Mouse (Mus musculus) bone marrow, adult 2 months (tissue): ENCODE data around the gene Sepsecs. TPM values are rescaled to one million over a fixed set of nuclear protein-coding genes. Genes with fewer than 3 reads are reported as not detected.
"Not testable (repeated sequence)": the region's sequence is repeated elsewhere in the genome, so short reads cannot be mapped to it uniquely, and the experiment has no call there.

Experiments used
- H3K27ac ChIP-seq: fragments of 200-500 bp; 2 replicates; pipeline ENCODE4 v1.5.1; 2012; ENCODE audit warnings: low read depth, mild to moderate bottlenecking, control low read depth, inconsistent platforms, low read length; ENCODE audit not compliant: control insufficient read depth, poor library complexity, insufficient read depth
- H3K4me1 ChIP-seq: fragments of 200-500 bp; 2 replicates; pipeline ENCODE4 v1.6.1; 2011; ENCODE audit warnings: low read length; ENCODE audit not compliant: control insufficient read depth, insufficient read depth
- H3K4me3 ChIP-seq: fragments of 200-500 bp; replicated peaks from 2 replicates; pipeline ENCODE3; 2011; ENCODE audit warnings: mild to moderate bottlenecking, low read depth, low read length, control low read depth; ENCODE audit not compliant: control insufficient read depth
- CTCF ChIP-seq: fragments of 200-500 bp; IDR thresholded peaks from 2 replicates; pipeline ENCODE4 v1.5.1; 2011; ENCODE audit warnings: low read length, control low read depth; ENCODE audit not compliant: control insufficient read depth, insufficient read depth
- POLR2A ChIP-seq: fragments of 200-500 bp; IDR thresholded peaks from 2 replicates; pipeline ENCODE4 v1.6.1; 2011; ENCODE audit warnings: low read depth, mild to moderate bottlenecking, control low read depth, low read length, borderline replicate concordance; ENCODE audit not compliant: control insufficient read depth
- WGBS: fragments of 180-500 bp; shearing (Covaris S2); methylation state at CpG from one replicate; pipeline ENCODE4 v1.1.7; 2018; 5-methylcytosine and 5-hydroxymethylcytosine counted together
- polyA plus RNA-seq: library from polyadenylated mRNA; stranded (reverse); fragments of >200 nt; gene quantifications from 2 replicates; pipeline ENCODE4 v1.2.4, GENCODE M21; 2011; ENCODE audit warnings: low replicate concordance; ENCODE audit not compliant: missing spikeins, insufficient read depth, insufficient read length

Sepsecs gene
- polyA plus RNA-seq, result 5.1 and 8.8 TPM in 2 replicates

- 4% methylated on average over 56 of the region's 56 CpGs for WGBS
- TF ChIP-seq CTCF, result no peak
- TF ChIP-seq POLR2A, result peak; percentile 54; the same call in 1 of the 2 replicates
- Histone ChIP-seq H3K27ac (peak within 1 kb of the TSS; percentile 90), H3K4me3 (peak within 1 kb of the TSS; percentile 84), H3K4me1 (no peaks in the 10 kb centered on the region; the same call in 1 of the 2 replicates)
Measured at GRCm38 (mm10) chr5:52669426-52670191, at the start of gene Sepsecs. Gene Sepsecs (minus strand): TSS chr5:52669708.

GRCm38 (mm10) chr5:52716742-52717448, 47.4 kb upstream of the Sepsecs start:
- Histone ChIP-seq H3K4me3 (no peak overlapping the region), H3K27ac (no peak overlapping the region), H3K4me1 (no peaks in the 10 kb centered on the region)
- TF ChIP-seq CTCF (no peak), POLR2A (no peak)
- WGBS, result 73% methylated on average over 5 of the region's 5 CpGs

- Histone ChIP-seq H3K4me1 (no peaks in the 10 kb centered on the region), H3K27ac (peak overlapping the region; percentile 45), H3K4me3 (peak overlapping the region; percentile 76)
- TF ChIP-seq CTCF, result no peak
- TF ChIP-seq POLR2A, result no peak
Measured at GRCm38 (mm10) chr5:52712704-52713103, 43.2 kb upstream of the Sepsecs start.

GRCm38 (mm10) chr5:52704562-52704961, 35.1 kb upstream of the Sepsecs start:
- H3K4me3 ChIP-seq, result no peak overlapping the region
- no peaks in the 10 kb centered on the region for H3K4me1 ChIP-seq
- 60% methylated on average over 4 of the region's 4 CpGs for WGBS
- no peak overlapping the region for H3K27ac ChIP-seq
- TF ChIP-seq POLR2A (no peak), CTCF (no peak)

- not testable (repeated sequence) for H3K27ac ChIP-seq, H3K4me1 ChIP-seq, H3K4me3 ChIP-seq
- WGBS, result 91% methylated on average over 7 of the region's 7 CpGs
Measured at GRCm38 (mm10) chr5:52697882-52698440, 28.5 kb upstream of the Sepsecs start.

- no peak for TF ChIP-seq POLR2A
- no peak for TF ChIP-seq CTCF
Measured at GRCm38 (mm10) chr5:52697291-52697690, 27.8 kb upstream of the Sepsecs start.

GRCm38 (mm10) chr5:52687741-52688455, 18.4 kb upstream of the Sepsecs start:
- Histone ChIP-seq H3K27ac (no peak overlapping the region), H3K4me3 (no peak overlapping the region), H3K4me1 (no peaks in the 10 kb centered on the region)
- 72% methylated on average over 6 of the region's 6 CpGs for WGBS
- TF ChIP-seq POLR2A (no peak), CTCF (no peak)

More at GRCm38 (mm10) chr5:52697291-52697690, 27.8 kb upstream of the Sepsecs start:
- WGBS, result 81% methylated on average over 1 of the region's 1 CpGs
- Histone ChIP-seq H3K4me1 (no peaks in the 10 kb centered on the region), H3K4me3 (no peak overlapping the region), H3K27ac (no peak overlapping the region)

GRCm38 (mm10) chr5:52681111-52681510, 11.6 kb upstream of the Sepsecs start:
- Histone ChIP-seq H3K27ac (no peak overlapping the region), H3K4me3 (no peak overlapping the region), H3K4me1 (no peaks in the 10 kb centered on the region)
- WGBS, result 71% methylated on average over 4 of the region's 4 CpGs
- no peak for TF ChIP-seq CTCF
- no peak for TF ChIP-seq POLR2A
